Mouse (Mus musculus) adrenal gland, postnatal 14 days (tissue): Measurements from ENCODE around the gene Cd69. TPM values are rescaled to one million over a fixed set of nuclear protein-coding genes. Genes with fewer than 3 reads are reported as not detected.

Experiments
- DNase-seq: peaks from one replicate; pipeline ENCODE4 v3.0.0; 2021; ENCODE audit warnings: mixed read lengths
- total RNA-seq: library from RNA; stranded (reverse); gene quantifications from 2 replicates; pipeline ENCODE4 v1.2.3, GENCODE M21; 2021

The Cd69 gene
- total RNA-seq, 1 experiment from 2014 or later, result 0.56 TPM

- DNase-seq, result no peak
These were observed 28.2 kb downstream of the Cd69 start for GRCm38 (mm10) chr6:129246992-129247391.

DNA sequence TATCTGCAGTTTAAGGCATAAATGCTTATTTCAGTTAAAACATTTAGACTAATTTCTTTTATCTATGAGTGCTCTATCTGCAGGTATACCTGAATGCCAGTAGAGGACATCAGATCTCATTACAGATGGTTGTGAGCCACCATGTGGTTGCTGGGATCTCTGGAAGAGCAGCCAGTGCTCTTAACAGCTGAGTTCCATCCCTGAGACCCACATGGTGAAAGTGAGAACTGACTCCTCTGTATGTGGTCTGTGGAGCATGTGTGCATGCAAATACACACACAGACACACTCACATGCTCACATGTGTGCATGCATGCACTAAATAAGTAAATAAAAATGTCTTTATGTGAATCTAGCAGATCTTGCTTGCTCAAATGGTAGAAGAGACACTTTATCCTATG is 29.4 kb downstream of the Cd69 start:
- no peak for DNase-seq

GRCm38 (mm10) chr6:129241907-129242306 is 33.3 kb downstream of the Cd69 start:
- no peak for DNase-seq

GRCm38 (mm10) chr6:129241471-129241870 is 33.8 kb downstream of the Cd69 start:
- DNase-seq, result no peak

- no peak for DNase-seq
These were observed 35.5 kb downstream of the Cd69 start for GRCm38 (mm10) chr6:129239564-129240248.

- DNase-seq, result peak; percentile 56
These were observed 36.8 kb downstream of the Cd69 start for GRCm38 (mm10) chr6:129238275-129239038.

DNA sequence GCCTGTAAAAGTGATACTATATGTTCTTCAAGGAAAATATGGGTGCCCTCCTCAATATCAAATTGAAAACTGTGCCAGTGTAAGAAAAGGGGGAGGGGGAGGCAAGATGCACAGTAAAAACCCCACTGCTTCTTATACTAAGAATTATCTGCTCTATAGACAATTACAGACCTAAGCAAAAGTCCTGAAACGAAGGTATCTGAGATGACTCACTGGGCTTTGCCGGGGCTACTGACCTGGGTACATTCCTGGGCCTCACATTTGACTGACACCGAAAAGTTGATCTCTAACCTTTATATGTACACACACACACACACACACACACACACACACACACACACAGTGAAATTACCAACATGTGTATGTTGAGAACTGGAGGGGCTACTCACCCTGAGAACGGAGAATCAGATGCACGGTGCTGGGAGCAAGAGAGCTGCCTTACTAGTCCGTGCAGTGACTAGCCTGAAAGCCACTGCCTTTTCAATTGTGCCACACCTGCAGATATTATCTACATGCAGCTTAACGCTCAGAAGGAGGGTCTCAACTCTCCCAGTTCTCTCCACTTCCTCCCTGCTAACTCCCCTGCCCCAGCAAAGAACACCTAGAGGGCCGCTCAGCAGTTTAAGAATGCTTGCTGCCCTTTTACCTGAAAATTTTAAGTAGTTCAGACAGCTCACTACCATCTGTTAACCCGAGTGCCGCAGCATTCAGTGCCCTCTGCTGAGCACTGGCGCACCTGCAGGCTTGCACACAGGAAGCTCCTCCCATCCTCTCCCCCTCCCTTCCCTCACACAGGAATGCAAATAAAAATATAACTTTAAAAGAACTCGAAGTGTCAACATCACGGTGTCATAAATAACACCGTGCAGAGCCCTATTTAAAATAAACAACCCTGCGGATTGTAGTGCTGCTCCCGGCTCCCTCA is 37.6 kb downstream of the Cd69 start:
- DNase-seq, result peak; percentile 86

DNA sequence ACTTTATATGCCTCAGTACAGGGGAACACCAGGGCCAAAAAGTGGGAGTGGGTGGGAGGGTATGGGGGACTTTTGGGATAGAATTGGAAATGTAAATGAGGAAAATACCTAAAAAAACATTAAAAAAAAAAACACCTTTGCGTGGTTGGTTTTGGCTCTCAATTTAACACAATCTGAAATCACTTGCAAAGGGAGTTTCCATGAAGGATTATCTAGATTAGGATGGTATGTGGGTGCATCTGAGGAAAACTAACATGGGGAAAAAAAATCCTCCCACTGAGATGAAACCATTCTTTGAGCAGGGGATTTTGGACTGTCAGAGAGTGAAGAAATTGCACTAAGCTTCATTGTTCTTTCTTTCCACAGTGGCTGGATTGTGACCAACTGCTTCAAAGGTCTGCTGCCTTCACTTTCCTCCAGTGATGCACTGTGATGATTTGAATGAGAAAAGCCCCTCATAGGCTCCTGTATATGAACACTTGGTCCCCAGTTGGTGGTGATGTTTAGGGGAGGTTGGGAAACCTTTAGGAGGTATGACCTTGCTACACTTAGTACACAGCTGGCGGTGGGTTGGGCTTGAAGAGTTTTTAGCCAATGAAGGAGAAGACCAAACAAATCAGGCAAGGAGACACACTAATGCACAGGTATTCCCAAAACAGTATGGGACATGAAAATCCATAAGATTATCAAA is 38.4 kb downstream of the Cd69 start:
- no peak for DNase-seq

DNA sequence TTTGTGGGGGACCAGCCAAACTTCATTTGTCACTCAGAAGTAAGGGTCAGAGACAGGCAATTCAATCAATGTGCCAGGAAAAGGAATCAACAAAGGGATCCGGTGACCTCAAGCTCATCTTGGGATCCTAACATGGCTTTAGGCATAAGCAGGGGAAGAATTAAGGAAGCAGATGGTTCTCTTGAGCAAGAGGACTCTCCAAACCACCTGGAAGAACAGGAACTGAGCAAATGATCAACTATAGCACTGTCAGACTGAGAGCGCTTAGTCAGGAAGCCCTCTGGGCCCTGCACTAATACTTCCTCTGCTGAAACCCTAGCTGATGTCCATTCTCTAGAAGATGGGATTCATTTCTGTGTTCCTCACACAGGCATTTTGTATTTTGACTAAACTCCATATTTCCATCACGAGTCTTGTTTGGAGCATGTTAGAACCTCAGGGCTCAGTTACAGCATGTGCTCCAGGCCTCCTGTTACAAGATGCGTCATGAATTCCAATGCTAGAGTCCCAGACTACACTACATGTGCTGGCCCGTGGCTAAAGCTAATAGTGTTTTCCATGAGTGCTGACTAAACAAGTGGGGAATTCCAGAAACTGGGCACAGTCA is 39.3 kb downstream of the Cd69 start:
- no peak for DNase-seq

DNA sequence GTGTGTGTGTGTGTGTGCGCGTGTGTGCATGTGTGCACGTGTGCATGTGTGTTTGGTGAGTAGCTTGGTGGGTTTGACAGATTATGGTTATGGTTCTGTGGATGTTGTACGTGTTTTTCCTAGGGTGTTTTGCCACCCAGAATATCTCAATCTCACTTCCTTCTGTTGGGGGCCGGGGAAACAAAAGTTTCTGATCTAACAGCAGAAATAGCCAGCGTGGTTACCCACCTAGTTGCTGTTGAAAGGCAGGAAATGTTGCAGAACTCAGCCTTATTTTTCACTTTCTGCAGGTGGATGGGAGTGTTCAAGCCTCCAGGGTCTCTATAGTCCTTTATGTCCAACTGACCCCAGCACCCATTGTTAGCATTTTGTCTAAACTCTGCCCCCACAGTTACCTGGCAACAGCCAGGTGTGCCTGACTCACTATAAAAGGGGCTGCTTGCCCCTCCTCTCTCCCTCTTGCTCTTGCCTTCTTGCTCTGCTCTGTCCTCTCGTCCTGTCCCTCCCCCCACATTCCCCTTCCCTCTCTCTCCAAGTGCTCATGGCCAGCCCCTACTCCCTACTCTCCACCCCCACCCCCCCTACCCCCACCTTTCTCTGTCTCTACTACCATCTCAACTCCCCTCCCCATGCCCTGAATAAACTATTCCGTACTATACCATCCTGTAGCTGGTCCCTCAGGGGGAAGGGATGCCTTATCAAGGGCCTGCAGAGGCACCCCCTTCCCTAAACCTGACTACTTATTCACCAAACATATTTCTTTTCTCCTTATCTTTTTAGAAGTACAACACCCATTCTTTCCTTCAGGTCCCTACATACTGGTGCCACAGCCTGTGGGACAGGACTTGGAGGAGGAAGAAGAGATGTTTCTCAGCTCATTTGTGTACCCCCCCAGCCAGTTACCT is 40.5 kb downstream of the Cd69 start:
- DNase-seq, result no peak

DNA sequence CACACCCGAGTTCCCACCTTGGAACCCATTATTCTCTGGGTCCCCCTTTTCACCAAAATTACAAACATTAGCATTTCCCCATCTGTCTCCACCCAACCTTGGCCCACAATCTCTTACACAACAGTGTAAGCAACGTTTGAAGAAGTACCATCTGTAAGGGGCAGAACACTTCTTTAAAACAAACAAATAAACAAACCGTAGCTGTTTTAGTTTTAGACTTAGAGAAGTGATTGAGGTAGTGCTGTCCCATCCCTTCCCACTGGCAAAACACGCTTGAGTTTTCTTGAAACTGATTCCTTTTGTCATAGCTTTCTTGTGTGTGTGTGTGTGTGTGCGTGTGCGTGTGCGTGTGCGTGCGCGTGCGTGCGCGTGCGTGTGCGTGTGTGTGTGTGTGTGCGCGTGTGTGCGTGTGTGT is 41.3 kb downstream of the Cd69 start:
- DNase-seq, result no peak

DNA sequence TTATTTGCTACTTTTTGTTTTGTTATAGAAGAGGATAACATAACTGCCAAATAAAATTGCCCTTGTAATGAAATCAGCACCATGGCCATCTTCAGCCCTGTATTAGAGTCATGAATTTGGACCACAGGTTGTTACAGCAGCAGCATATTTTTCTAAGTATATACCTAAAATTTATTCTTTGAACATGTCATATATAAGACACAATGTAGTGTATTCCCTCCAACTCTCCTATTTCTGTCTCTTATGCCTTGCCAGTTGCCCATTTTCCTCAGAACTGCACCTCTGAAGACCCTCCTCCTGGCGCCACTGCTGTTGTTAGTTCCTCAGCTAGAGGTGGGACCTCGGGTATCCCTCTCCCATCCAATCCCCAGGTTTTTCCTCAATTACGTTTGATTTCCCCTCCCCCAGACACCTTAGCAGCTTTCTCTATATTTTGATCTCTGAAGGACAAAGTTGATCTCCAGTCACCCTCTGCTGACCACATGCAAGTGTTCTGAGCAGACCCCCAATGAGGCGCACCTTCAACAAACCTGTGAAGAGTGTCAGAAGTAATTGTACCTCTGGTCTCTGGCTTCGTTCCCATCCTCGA is 41.8 kb downstream of the Cd69 start:
- DNase-seq, result no peak

DNA sequence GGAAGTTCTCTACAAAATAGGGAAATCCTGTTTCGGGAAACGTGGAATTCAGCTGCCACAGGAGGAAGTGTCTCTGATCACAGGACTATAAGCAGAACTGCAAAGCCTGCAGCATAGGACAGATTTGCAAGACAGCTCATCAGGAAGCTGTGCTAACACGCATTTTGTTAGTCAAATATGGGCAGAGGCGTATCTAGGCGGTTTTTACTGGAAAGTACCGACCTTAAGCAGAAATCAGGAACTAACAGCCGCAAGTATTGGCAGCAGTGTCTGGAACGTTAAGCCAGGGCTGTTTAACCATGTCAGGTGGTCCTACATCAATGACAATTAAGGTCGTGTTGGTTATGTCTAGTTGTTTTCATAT is 42.4 kb downstream of the Cd69 start:
- peak; percentile 36 for DNase-seq

DNA sequence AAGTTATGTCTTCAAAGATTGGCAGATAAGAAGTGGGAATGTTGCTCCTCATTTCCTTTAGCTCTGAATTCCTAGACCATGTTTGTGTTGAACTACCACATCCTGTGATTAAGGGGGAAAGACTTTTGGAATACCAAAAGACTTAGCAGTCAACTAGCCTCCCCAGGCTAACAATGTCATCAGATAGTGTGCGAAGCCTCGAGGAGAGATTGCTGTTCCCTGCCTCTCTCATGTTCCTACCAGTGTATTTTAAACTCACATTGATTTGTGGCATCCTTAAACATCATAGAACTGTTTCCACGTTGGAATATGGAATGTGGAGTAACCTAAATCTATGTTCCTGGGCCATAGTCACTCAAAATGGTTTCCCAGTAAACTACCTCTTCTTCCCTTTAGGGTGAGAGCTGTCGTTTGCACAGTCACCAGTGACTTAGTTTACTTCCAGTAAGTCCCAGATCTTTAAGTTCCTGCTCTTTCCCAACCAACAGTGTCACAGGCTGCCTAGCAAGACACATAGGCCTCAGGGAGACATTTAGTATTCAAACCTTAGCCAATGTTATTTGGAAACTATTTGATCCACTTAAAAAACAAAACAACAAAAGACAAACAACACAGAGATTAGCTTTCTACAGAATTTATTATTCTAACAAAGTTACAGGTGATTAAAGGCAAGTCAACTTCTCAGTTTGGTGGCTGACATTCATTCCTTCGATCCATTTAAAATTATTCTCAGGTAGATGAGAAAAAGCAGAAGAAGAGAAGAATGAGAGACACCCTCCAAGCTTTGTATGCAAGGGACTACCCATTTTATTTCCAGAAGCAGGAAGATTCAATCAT is 43.0 kb downstream of the Cd69 start:
- no peak for DNase-seq

DNA sequence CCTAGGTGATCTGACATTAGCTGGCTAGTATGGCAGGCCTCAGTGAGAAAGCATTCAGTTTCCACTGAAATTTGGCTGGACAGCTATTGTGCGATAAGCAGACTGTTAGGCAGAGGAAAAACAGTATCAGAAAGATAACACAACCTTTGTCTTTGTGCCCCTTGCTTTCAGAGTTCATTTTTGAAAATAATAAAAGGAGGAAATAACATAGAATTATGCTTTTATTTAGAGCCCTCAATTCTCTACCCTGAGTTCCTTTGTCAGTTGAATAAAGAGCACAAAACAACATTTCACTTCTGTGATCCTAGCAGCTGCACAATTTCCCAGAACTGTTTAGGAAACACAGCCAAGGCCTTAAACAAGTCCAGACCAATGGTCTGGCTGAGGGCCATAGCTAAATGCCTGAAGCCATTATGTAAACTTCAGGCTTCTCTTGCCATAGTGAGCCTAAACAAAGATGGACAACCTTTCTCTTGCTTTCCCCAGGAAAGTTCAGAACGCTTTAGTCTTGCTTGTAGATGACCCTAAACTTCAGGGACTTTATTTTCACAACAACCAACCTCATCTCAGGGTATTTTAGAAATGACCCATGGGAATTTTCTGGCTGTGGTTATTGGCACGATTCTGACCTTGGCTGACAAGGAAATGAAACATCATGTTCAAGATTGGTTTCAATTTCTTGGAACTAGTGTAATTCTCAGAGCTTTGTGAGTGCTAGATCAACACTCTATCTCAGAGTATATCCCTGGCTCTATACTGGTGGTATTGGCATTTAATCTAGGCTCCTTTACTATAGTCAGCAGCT is 45.3 kb downstream of the Cd69 start:
- DNase-seq, result peak; percentile 40

DNA sequence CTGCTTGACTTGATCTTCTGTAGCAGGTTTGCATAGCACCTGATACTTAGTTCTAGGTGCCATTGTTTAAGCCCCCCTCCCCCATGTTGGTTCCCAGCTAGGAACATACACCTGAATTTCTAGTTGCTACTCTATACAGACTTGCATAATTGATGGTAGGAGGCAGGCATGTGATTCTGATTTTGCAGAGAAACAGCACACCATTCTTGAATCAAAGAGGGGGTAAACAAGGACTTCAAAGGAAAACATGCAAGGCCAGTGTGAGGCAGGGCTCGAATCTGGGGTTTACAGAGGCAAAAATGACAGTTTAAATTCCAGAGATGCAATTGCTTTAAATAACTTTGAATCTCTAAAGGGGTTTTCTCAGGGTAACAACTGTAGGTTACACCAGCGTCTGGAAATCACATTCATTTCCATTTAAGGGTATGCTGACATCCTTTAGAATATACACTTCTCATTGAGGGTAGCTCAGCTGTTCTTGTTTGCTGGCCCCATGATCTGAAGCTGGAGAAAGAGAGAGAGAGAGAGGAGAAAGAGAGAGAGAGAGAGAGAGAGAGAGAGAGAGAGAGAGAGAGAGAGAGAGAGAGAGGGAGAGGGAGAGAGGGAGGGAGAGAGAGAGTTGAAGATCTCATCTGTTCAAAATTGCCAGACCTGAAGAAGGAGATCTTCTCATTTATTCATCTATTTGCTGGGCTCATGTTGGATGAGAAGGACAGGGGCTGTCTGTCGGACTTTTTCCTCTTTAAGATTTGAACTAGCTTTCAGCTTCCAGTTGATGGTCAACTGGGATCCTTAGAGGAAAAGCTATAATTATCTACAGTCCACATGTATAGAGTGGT is 46.1 kb downstream of the Cd69 start:
- DNase-seq, result no peak

DNA sequence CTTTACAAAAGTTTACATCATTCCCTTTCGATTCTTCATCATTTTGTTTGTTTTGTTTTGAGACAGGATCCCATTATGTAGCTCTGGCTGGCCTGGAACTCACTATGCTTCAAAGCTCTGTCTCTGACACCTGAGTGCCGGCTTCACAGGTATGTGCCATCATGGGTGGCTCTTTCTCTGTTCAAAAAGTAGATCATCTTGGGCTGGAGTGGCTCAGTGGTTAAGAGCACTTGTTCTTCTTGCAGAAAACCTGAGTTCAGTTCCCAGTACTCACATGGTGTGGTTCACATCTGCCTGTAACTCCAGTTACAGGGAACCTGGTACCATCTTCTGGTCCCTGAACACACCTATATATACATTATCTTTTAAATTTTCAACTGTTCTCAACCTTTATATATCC is 50.2 kb downstream of the Cd69 start:
- no peak for DNase-seq

- no peak for DNase-seq
These were observed 51.1 kb downstream of the Cd69 start for GRCm38 (mm10) chr6:129224090-129224489.
